Mouse (Mus musculus) MN1 (cell line): ENCODE measurements at regions not wholly inside any gene's neighbourhood (a gene's known extent, or its start where the extent isn't known, plus 50 kb on each side); places are given as distances from the start of the nearest gene placed in this dataset.

Experiments
- DNase-seq: peaks from one replicate; pipeline ENCODE4 v3.0.0-alpha.2; 2016; ENCODE audit warnings: low spot score

DNA sequence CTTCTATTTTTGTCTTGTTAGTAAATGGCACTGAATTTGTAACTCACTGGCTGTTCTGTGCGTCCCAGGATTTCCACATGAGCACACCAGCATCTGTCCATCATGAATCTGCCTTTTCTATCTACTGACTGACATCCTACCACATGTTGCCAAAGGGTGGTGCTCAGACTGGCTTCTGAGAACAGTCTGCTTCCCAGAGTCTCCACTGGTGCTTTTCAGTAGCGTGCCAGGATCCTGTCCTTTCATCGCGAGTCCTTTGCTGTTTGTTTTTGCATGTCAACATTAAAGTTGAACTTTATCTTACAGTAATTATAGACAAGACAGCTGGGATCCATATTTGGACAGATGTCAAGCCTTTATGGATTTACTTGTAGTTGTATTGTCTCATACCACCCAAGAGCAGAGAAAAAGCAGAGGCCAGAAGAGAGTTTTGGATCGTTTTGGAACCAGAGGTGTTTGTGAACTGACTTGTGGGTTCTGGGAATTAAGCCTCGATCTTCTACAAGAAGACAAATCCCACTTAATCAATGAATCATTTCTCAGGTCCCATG lies 314.0 kb upstream of the Agtr1b start:
- no peak for DNase-seq

DNA sequence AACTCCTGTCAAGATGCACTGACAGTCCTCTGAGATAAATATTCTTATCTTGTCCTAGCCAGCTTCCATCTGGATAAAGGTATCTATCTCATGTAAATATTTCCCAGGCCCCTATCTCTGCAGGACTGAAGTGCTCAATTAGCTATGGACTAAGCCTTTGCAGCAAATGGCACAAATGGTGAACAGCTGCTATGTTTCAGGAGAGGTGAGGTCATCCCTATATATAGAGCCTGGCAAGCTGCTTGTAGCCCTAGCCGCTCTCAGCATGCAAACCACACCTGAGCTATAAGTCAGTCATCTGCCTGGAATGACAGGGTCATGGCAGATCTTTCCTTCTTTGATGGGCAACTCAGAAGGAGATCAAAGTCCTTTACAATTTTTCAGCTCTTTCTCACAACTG lies 294.9 kb upstream of the Agtr1b start:
- DNase-seq: peak; percentile 58

DNA sequence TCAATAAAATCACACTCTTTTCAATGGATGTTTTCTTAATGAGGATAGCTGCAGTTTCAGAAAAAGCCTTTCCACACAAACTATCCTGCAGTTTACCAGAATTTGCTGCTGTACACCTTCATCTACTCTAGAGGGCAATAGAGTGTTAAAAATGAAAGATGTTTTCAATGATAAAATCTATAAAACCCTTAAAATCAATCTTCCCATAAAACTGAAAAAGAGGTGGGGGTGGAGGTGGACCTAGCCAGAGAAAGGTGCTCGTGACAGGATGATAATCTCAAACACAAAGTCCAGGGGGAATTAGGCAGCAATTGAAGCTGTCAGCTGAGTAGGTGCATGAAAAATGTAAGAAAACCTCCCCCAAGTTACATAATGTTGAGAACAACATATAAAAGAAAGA lies 288.4 kb upstream of the Agtr1b start:
- DNase-seq: peak; percentile 21
